Mouse (Mus musculus) neural tube, embryonic 12.5 days (tissue): ENCODE measurements around the gene Gm13272. TPM values are rescaled to one million over a fixed set of nuclear protein-coding genes. Genes with fewer than 3 reads are reported as not detected.
A peak's percentile ranks its signal among the peaks of the same experiment; 100 is the strongest.
"Not testable (repeated sequence)": the region's sequence is repeated elsewhere in the genome, so short reads cannot be mapped to it uniquely, and the experiment has no call there.

Source experiments
- ATAC-seq: fragments of 200-750 bp; cut with Nextera tagmentation; 2 replicates; pipeline ENCODE4 v1.8.0; 2017; ENCODE audit warnings: low read depth, mild to moderate bottlenecking, moderate TSS enrichment, moderate library complexity; ENCODE audit not compliant: low FRiP score
- H3K27ac ChIP-seq: fragments of 300-500 bp; sonication (generic); 2 replicates; pipeline ENCODE4 v1.5.1; 2016
- H3K27me3 ChIP-seq: fragments of 300-500 bp; sonication (generic); replicated peaks from 2 replicates; pipeline ENCODE4 v1.6.1; 2016; ENCODE audit warnings: mild to moderate bottlenecking
- H3K36me3 ChIP-seq: fragments of 300-500 bp; sonication (generic); 2 replicates; pipeline ENCODE4 v1.6.1; 2016; ENCODE audit warnings: mild to moderate bottlenecking
- H3K4me1 ChIP-seq: fragments of 300-500 bp; sonication (generic); 2 replicates; pipeline ENCODE4 v1.6.1; 2016
- H3K4me2 ChIP-seq: fragments of 300-500 bp; sonication (generic); replicated peaks from 2 replicates; pipeline ENCODE4 v1.6.1; 2016; ENCODE audit warnings: mild to moderate bottlenecking
- H3K4me3 ChIP-seq: fragments of 300-500 bp; sonication (generic); 2 replicates; pipeline ENCODE4 v1.5.1; 2016
- H3K9ac ChIP-seq: fragments of 300-500 bp; sonication (generic); 2 replicates; pipeline ENCODE4 v1.6.1; 2016; ENCODE audit warnings: mild to moderate bottlenecking
- H3K9me3 ChIP-seq: fragments of 300-500 bp; sonication (generic); 2 replicates; pipeline ENCODE4 v1.6.1; 2016; ENCODE audit warnings: mild to moderate bottlenecking
- WGBS: fragments of 180-500 bp; shearing (Covaris S2); methylation state at CpG from one replicate; pipeline ENCODE4 v1.1.7; 2016; 5-methylcytosine and 5-hydroxymethylcytosine counted together
- polyA plus RNA-seq: library from polyadenylated mRNA; unstranded; fragments of >200 nt; fragmentation: Nextera tagmentation; extraction: Ambion mirVana; gene quantifications from 2 replicates; pipeline ENCODE4 v1.2.1, GENCODE M21; 2016

Gene Gm13272
- polyA plus RNA-seq, 1 experiment from 2014 or later, result not detected

GRCm38 (mm10) chr4:88793936-88794675 is 14.5 kb downstream of the Gm13272 start, which contains the start of gene Gm13275:
Gm13275 (plus strand) TSS chr4:88794487.
- not testable (repeated sequence) for H3K4me2 ChIP-seq, ATAC-seq, H3K27me3 ChIP-seq, H3K9me3 ChIP-seq, H3K36me3 ChIP-seq, H3K27ac ChIP-seq, H3K9ac ChIP-seq, H3K4me1 ChIP-seq, H3K4me3 ChIP-seq
- 0% methylated on average over 11 of the region's 52 CpGs for WGBS

GRCm38 (mm10) chr4:88797097-88797496 is 17.4 kb downstream of the Gm13272 start, which contains the start of gene Gm13279:
Gm13279 (plus strand) TSS chr4:88797397.
- H3K9ac ChIP-seq, H3K27ac ChIP-seq, H3K27me3 ChIP-seq, H3K4me1 ChIP-seq, H3K4me2 ChIP-seq, H3K4me3 ChIP-seq, H3K9me3 ChIP-seq, H3K36me3 ChIP-seq, ATAC-seq: not testable (repeated sequence)
- no CpG with 5 or more reads among the region's 28 CpGs for WGBS

GRCm38 (mm10) chr4:88799365-88799764 is 19.7 kb downstream of the Gm13272 start, which contains the start of gene Gm13285:
Gm13285 (plus strand) TSS chr4:88799665.
- H3K9me3 ChIP-seq, ATAC-seq, H3K4me3 ChIP-seq, H3K27ac ChIP-seq, H3K36me3 ChIP-seq, H3K27me3 ChIP-seq, H3K9ac ChIP-seq, H3K4me1 ChIP-seq, H3K4me2 ChIP-seq: not testable (repeated sequence)
- WGBS, result 13% methylated on average over 5 of the region's 7 CpGs

GRCm38 (mm10) chr4:88802954-88803353 is 23.3 kb downstream of the Gm13272 start, which contains the start of gene Gm13287:
Gm13287 (plus strand) TSS chr4:88803254.
- no CpG with 5 or more reads among the region's 29 CpGs for WGBS
- H3K27me3 ChIP-seq, H3K9ac ChIP-seq, ATAC-seq, H3K9me3 ChIP-seq, H3K27ac ChIP-seq, H3K4me3 ChIP-seq, H3K4me1 ChIP-seq, H3K36me3 ChIP-seq, H3K4me2 ChIP-seq: not testable (repeated sequence)

- not testable (repeated sequence) for H3K4me3 ChIP-seq, ATAC-seq, H3K9me3 ChIP-seq, H3K27me3 ChIP-seq, H3K9ac ChIP-seq, H3K4me1 ChIP-seq, H3K27ac ChIP-seq, H3K36me3 ChIP-seq
- H3K4me2 ChIP-seq, result peak within 1 kb of the TSS; percentile 46
- WGBS, result no CpG with 5 or more reads among the region's 8 CpGs
Measured at GRCm38 (mm10) chr4:88805231-88805630, 25.6 kb downstream of the Gm13272 start, which contains the start of gene Gm13288. Gm13288 (plus strand) TSS chr4:88805531.

- ATAC-seq, H3K9ac ChIP-seq, H3K4me3 ChIP-seq, H3K27me3 ChIP-seq, H3K27ac ChIP-seq, H3K36me3 ChIP-seq, H3K9me3 ChIP-seq, H3K4me1 ChIP-seq: not testable (repeated sequence)
- H3K4me2 ChIP-seq, result peak overlapping the region; percentile 46
- 0% methylated on average over 6 of the region's 34 CpGs for WGBS
Measured at GRCm38 (mm10) chr4:88805761-88806160, 26.1 kb downstream of the Gm13272 start.

- H3K27me3 ChIP-seq, result no peaks in the 10 kb centered on the region
- H3K4me2 ChIP-seq, result no peak within 1 kb of the TSS
- H3K9me3 ChIP-seq, result no peaks in the 10 kb centered on the region
- no peak within 1 kb of the TSS for H3K4me3 ChIP-seq
- no peaks in the 10 kb centered on the region for H3K36me3 ChIP-seq
- H3K4me1 ChIP-seq, result no peaks in the 10 kb centered on the region
- H3K9ac ChIP-seq, result no peak within 1 kb of the TSS
- ATAC-seq, result no peak
- no peak within 1 kb of the TSS for H3K27ac ChIP-seq
- WGBS, result 68% methylated on average over 3 of the region's 3 CpGs
Measured at GRCm38 (mm10) chr4:88815928-88816327, 36.3 kb downstream of the Gm13272 start, which contains the start of gene Ifna7. Ifna7 (plus strand) TSS chr4:88816228.

GRCm38 (mm10) chr4:88819659-88820058 is 40.0 kb downstream of the Gm13272 start, which contains the start of gene Ifna11:
Ifna11 (plus strand) TSS chr4:88819959.
- H3K4me3 ChIP-seq, result no peak within 1 kb of the TSS
- H3K36me3 ChIP-seq, result no peaks in the 10 kb centered on the region
- no peaks in the 10 kb centered on the region for H3K4me1 ChIP-seq
- H3K4me2 ChIP-seq, result no peak within 1 kb of the TSS
- 83% methylated on average over 1 of the region's 1 CpGs for WGBS
- no peaks in the 10 kb centered on the region for H3K9me3 ChIP-seq
- H3K27me3 ChIP-seq, result no peaks in the 10 kb centered on the region
- no peak within 1 kb of the TSS for H3K9ac ChIP-seq
- ATAC-seq, result no peak
- no peak within 1 kb of the TSS for H3K27ac ChIP-seq

- Histone ChIP-seq H3K27me3 (no peaks in the 10 kb centered on the region), H3K9ac (no peak overlapping the region), H3K9me3 (no peaks in the 10 kb centered on the region), H3K27ac (no peak overlapping the region), H3K36me3 (no peaks in the 10 kb centered on the region), H3K4me3 (no peak overlapping the region), H3K4me2 (no peak overlapping the region), H3K4me1 (no peaks in the 10 kb centered on the region)
- no peak for ATAC-seq
- WGBS, result 27% methylated on average over 4 of the region's 4 CpGs
Measured at GRCm38 (mm10) chr4:88822995-88823394, 43.3 kb downstream of the Gm13272 start.

- not testable (repeated sequence) for H3K27ac ChIP-seq, H3K9me3 ChIP-seq, H3K36me3 ChIP-seq, H3K9ac ChIP-seq, H3K4me3 ChIP-seq, H3K27me3 ChIP-seq, ATAC-seq, H3K4me1 ChIP-seq, H3K4me2 ChIP-seq
Measured at GRCm38 (mm10) chr4:88827116-88827515, 47.5 kb downstream of the Gm13272 start, which contains the start of gene Ifna6. Ifna6 (plus strand) TSS chr4:88827416.
